In genomic region chr8:122343758-122344157, GRCm38 (mm10) we compare ENCODE assay signal across 7 mouse cellular contexts. TPM values are rescaled to one million over a fixed set of nuclear protein-coding genes. Genes with fewer than 3 reads are reported as not detected.
DNase-seq lines count a peak whose midpoint lies in the region; ATAC-seq lines count a peak whose summit lies in the region.

No protein-coding gene starts in this region.

- peak overlapping the region; percentile 56 for H3K4me2 ChIP-seq in embryonic facial prominence, embryonic 14.5 days (ENCODE audit: low read depth, low read length)
- H3K4me2 ChIP-seq in hindbrain, embryonic 12.5 days (replicated peaks), result peak overlapping the region; percentile 47
- H3K4me2 ChIP-seq in liver, embryonic 12.5 days, result peak overlapping the region; percentile 72
- peak overlapping the region; percentile 45 for H3K4me2 ChIP-seq in stomach, embryonic 14.5 days (replicated peaks; ENCODE audit: low read depth, low read length)

- H3K4me1 ChIP-seq in embryonic facial prominence, embryonic 14.5 days (ENCODE audit: control insufficient read depth, insufficient read depth, low read length), result peaks cover 22% of the 10 kb centered on the region
- peaks cover 28% of the 10 kb centered on the region for H3K4me1 ChIP-seq in hindbrain, embryonic 12.5 days
- H3K4me1 ChIP-seq in liver, embryonic 12.5 days, result peaks cover 87% of the 10 kb centered on the region
- peaks cover 29% of the 10 kb centered on the region for H3K4me1 ChIP-seq in stomach, embryonic 14.5 days (ENCODE audit: control insufficient read depth, insufficient read depth, low read length)

- peak; percentile 72 for DNase-seq in 3T3-L1 (ENCODE audit: low read depth, low spot score)
- DNase-seq in CD4-positive, CD25-positive, alpha-beta regulatory T cell, adult 2 months (ENCODE audit: low read depth, low spot score), result peak; percentile 66
- DNase-seq in embryonic facial prominence, embryonic 14.5 days (ENCODE audit: low spot score), result peak; percentile 50
- DNase-seq in urinary bladder, postnatal 36 days (ENCODE audit: low spot score in 2 of 2), result no peak

- WGBS in embryonic facial prominence, embryonic 14.5 days, result under 1% methylated on average over 12 of the region's 14 CpGs
- WGBS in hindbrain, embryonic 12.5 days, result 3% methylated on average over 13 of the region's 14 CpGs
- under 1% methylated on average over 14 of the region's 14 CpGs for WGBS in liver, embryonic 12.5 days (ENCODE audit: insufficient replicate concordance)
- WGBS in stomach, embryonic 14.5 days, result under 1% methylated on average over 14 of the region's 14 CpGs

- H3K4me3 ChIP-seq in embryonic facial prominence, embryonic 14.5 days (ENCODE audit: low read depth, low read length), result peak overlapping the region; percentile 24
- peak overlapping the region; percentile 14; the same call in 1 of the 2 replicates for H3K4me3 ChIP-seq in hindbrain, embryonic 12.5 days
- peak overlapping the region; percentile 43 for H3K4me3 ChIP-seq in liver, embryonic 12.5 days
- H3K4me3 ChIP-seq in stomach, embryonic 14.5 days (ENCODE audit: low read depth, low read length), result peak overlapping the region; percentile 26

- peak overlapping the region; percentile 48; the same call in 1 of the 2 replicates for H3K9ac ChIP-seq in embryonic facial prominence, embryonic 14.5 days (ENCODE audit: low read depth, low read length)
- H3K9ac ChIP-seq in hindbrain, embryonic 12.5 days, result peak overlapping the region; percentile 43; the same call in 1 of the 2 replicates
- peak overlapping the region; percentile 64 for H3K9ac ChIP-seq in liver, embryonic 12.5 days
- no peak overlapping the region; the same call in 1 of the 2 replicates for H3K9ac ChIP-seq in stomach, embryonic 14.5 days (replicated peaks; ENCODE audit: low read depth, low read length)

- 0 out of 2 replicates have a peak, but pooled peaks have one; percentile 19 for ATAC-seq in embryonic facial prominence, embryonic 14.5 days (ENCODE audit: low read depth)
- ATAC-seq in hindbrain, embryonic 12.5 days (ENCODE audit: low FRiP score), result peak; percentile 17; the same call in 1 of the 2 replicates
- ATAC-seq in liver, embryonic 12.5 days, result peak; percentile 48; the same call in 1 of the 2 replicates
- ATAC-seq in stomach, embryonic 14.5 days (ENCODE audit: insufficient number of reproducible peaks, insufficient read depth, low FRiP score, low read depth), result 0 out of 2 replicates have a peak, but pooled peaks have one; percentile 15

- peaks cover 4% of the 10 kb centered on the region; the same call in 1 of the 2 replicates for H3K27me3 ChIP-seq in embryonic facial prominence, embryonic 14.5 days (replicated peaks; ENCODE audit: control insufficient read depth, insufficient read depth, low read length)
- peaks cover 71% of the 10 kb centered on the region for H3K27me3 ChIP-seq in hindbrain, embryonic 12.5 days
- peaks cover 20% of the 10 kb centered on the region; the same call in 1 of the 2 replicates for H3K27me3 ChIP-seq in liver, embryonic 12.5 days (replicated peaks)
- H3K27me3 ChIP-seq in stomach, embryonic 14.5 days (ENCODE audit: control insufficient read depth, insufficient read depth, low read length), result no peaks in the 10 kb centered on the region

- no peak overlapping the region for H3K27ac ChIP-seq in embryonic facial prominence, embryonic 14.5 days (replicated peaks; ENCODE audit: low read depth, low read length)
- H3K27ac ChIP-seq in hindbrain, embryonic 12.5 days, result no peak overlapping the region
- H3K27ac ChIP-seq in liver, embryonic 12.5 days, result peak overlapping the region; percentile 37
- no peak overlapping the region for H3K27ac ChIP-seq in stomach, embryonic 14.5 days (ENCODE audit: low read length)

- no peaks in the 10 kb centered on the region for H3K36me3 ChIP-seq in embryonic facial prominence, embryonic 14.5 days (ENCODE audit: control insufficient read depth, insufficient read depth, low read length)
- H3K36me3 ChIP-seq in hindbrain, embryonic 12.5 days, result no peaks in the 10 kb centered on the region
- peaks cover 14% of the 10 kb centered on the region for H3K36me3 ChIP-seq in liver, embryonic 12.5 days
- no peaks in the 10 kb centered on the region for H3K36me3 ChIP-seq in stomach, embryonic 14.5 days (ENCODE audit: control insufficient read depth, insufficient read depth, low read length)

- H3K9me3 ChIP-seq in embryonic facial prominence, embryonic 14.5 days (ENCODE audit: control insufficient read depth, low read length), result no peaks in the 10 kb centered on the region
- no peaks in the 10 kb centered on the region for H3K9me3 ChIP-seq in hindbrain, embryonic 12.5 days (replicated peaks)
- no peaks in the 10 kb centered on the region for H3K9me3 ChIP-seq in liver, embryonic 12.5 days (replicated peaks)
- no peaks in the 10 kb centered on the region for H3K9me3 ChIP-seq in stomach, embryonic 14.5 days (ENCODE audit: control insufficient read depth, low read depth, low read length)

RNA-seq across cellular contexts. Expression of gene Trhr2, which starts 16.8 kb away (rescaled TPM):
- 0.16 TPM in 1 of 2 replicates, not detected in the other for polyA plus RNA-seq in embryonic facial prominence, embryonic 14.5 days (2014; fragmentation: Nextera tagmentation; extraction: Ambion mirVana)
- not detected in 2 replicates for polyA plus RNA-seq in hindbrain, embryonic 12.5 days (2016; fragmentation: Nextera tagmentation; extraction: Ambion mirVana)
- polyA plus RNA-seq in liver, embryonic 12.5 days (2016; fragmentation: Nextera tagmentation; extraction: Ambion mirVana), result not detected in 2 replicates
- polyA plus RNA-seq in stomach, embryonic 14.5 days (2014; fragmentation: Nextera tagmentation; extraction: Ambion mirVana), result not detected in 2 replicates

RNA-seq across cellular contexts. Expression of gene Zc3h18, which starts 32.7 kb away (rescaled TPM):
- polyA plus RNA-seq in embryonic facial prominence, embryonic 14.5 days (2014; fragmentation: Nextera tagmentation; extraction: Ambion mirVana), result 30.9 and 31.6 TPM in 2 replicates
- 64.0 and 64.4 TPM in 2 replicates for polyA plus RNA-seq in hindbrain, embryonic 12.5 days (2016; fragmentation: Nextera tagmentation; extraction: Ambion mirVana)
- polyA plus RNA-seq in liver, embryonic 12.5 days (2016; fragmentation: Nextera tagmentation; extraction: Ambion mirVana), result 48.7 and 49.1 TPM in 2 replicates
- polyA plus RNA-seq in stomach, embryonic 14.5 days (2014; fragmentation: Nextera tagmentation; extraction: Ambion mirVana), result 30.5 and 34.8 TPM in 2 replicates

Comparison
In these comparisons a context has a peak if more than half of its experiments do, and no peak if none do; other contexts are left out.
1. DNase-seq: peak in 3T3-L1 (single experiment), CD4-positive, CD25-positive, alpha-beta regulatory T cell, adult 2 months (single experiment) and embryonic facial prominence, embryonic 14.5 days (single experiment); none in urinary bladder, postnatal 36 days (0 of 2).
2. Peak in every context shown above with its lines, with median percentiles within 50 percentile points of each other: ATAC-seq, H3K4me2 ChIP-seq and H3K4me3 ChIP-seq.